Mouse (Mus musculus) neural tube, embryonic 11.5 days (tissue): ENCODE measurements around the gene Ctrb1. TPM values are rescaled to one million over a fixed set of nuclear protein-coding genes. Genes with fewer than 3 reads are reported as not detected.

Experiments used
- ATAC-seq: fragments of 200-750 bp; cut with Nextera tagmentation; 2 replicates; pipeline ENCODE4 v1.8.0; 2017; ENCODE audit warnings: moderate number of reproducible peaks, mild to moderate bottlenecking, moderate TSS enrichment, moderate library complexity; ENCODE audit not compliant: insufficient read depth, low FRiP score, low TSS enrichment
- DNase-seq: peaks from one replicate; pipeline ENCODE4 v3.0.0-alpha.2; 2015; ENCODE audit warnings: low spot score
- H3K27ac ChIP-seq: fragments of 300-500 bp; sonication (generic); 2 replicates; pipeline ENCODE4 v1.5.1; 2014; ENCODE audit warnings: low read depth, mild to moderate bottlenecking, low read length
- H3K27me3 ChIP-seq: fragments of 300-500 bp; sonication (generic); 2 replicates; pipeline ENCODE4 v1.6.1; 2014; ENCODE audit warnings: mild to moderate bottlenecking, low read length, mixed read lengths; ENCODE audit not compliant: control insufficient read depth, insufficient read depth
- H3K36me3 ChIP-seq: fragments of 300-500 bp; sonication (generic); 2 replicates; pipeline ENCODE4 v1.6.1; 2014; ENCODE audit warnings: mild to moderate bottlenecking, low read length, moderate library complexity, mixed read lengths; ENCODE audit not compliant: control insufficient read depth, insufficient read depth
- H3K4me1 ChIP-seq: fragments of 300-500 bp; sonication (generic); 2 replicates; pipeline ENCODE4 v1.6.1; 2014; ENCODE audit warnings: low read length, mixed read lengths; ENCODE audit not compliant: control insufficient read depth, insufficient read depth
- H3K4me2 ChIP-seq: fragments of 300-500 bp; sonication (generic); 2 replicates; pipeline ENCODE4 v1.6.1; 2014; ENCODE audit warnings: low read depth, mild to moderate bottlenecking, moderate library complexity
- H3K4me3 ChIP-seq: fragments of 300-500 bp; sonication (generic); 2 replicates; pipeline ENCODE4 v1.5.1; 2014; ENCODE audit warnings: low read depth, low read length
- H3K9ac ChIP-seq: fragments of 300-500 bp; sonication (generic); 2 replicates; pipeline ENCODE4 v1.6.1; 2014; ENCODE audit warnings: mild to moderate bottlenecking, low read length
- H3K9me3 ChIP-seq: fragments of 300-500 bp; sonication (generic); 2 replicates; pipeline ENCODE4 v1.6.1; 2016; ENCODE audit warnings: low read length; ENCODE audit not compliant: control insufficient read depth
- WGBS: fragments of 180-500 bp; shearing (Covaris S2); extraction: QIAGEN DNeasy Blood & Tissue Kit; methylation state at CpG from one replicate; pipeline ENCODE4 v1.1.7; 2014; 5-methylcytosine and 5-hydroxymethylcytosine counted together
- polyA plus RNA-seq: library from polyadenylated mRNA; unstranded; fragments of >200 nt; fragmentation: Nextera tagmentation; extraction: Ambion mirVana; gene quantifications from 2 replicates; pipeline ENCODE4 v1.2.1, GENCODE M21; 2014

The Ctrb1 gene
- polyA plus RNA-seq, 1 experiment from 2014 or later, result not detected

GRCm38 (mm10) chr8:111714295-111714694 is 23.5 kb upstream of the Ctrb1 start:
- Histone ChIP-seq H3K36me3 (peaks cover 21% of the 10 kb centered on the region), H3K4me1 (peaks cover 23% of the 10 kb centered on the region), H3K9me3 (no peaks in the 10 kb centered on the region), H3K9ac (no peak overlapping the region), H3K27ac (no peak overlapping the region), H3K4me3 (no peak overlapping the region), H3K4me2 (no peak overlapping the region), H3K27me3 (no peaks in the 10 kb centered on the region)
- 96% methylated on average over 12 of the region's 12 CpGs for WGBS
- ATAC-seq (no peak), DNase-seq (no peak)

DNA sequence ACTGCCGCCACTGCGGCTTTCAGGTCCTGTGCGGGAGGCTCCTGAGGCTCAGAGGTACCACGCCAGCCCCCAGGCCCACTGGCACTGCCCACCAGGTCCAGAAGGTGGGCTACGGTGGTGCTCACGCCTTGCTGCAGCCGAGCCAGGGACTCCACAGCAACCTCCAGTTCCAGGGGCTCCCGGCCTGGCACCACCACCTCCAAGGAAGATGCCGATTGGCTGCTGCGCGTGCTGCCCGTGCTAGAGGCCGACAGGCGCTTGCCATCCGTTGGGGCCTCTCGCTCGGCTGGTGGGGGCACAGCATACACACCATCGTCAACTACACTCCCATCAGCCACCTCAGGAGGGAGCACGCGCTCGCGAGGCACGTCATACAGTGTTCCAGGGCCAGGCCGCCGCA is 23.0 kb upstream of the Ctrb1 start:
- H3K4me3 ChIP-seq, result no peak overlapping the region
- DNase-seq (no peak), ATAC-seq (no peak)
- peaks cover 23% of the 10 kb centered on the region for H3K4me1 ChIP-seq
- 94% methylated on average over 25 of the region's 25 CpGs for WGBS
- no peak overlapping the region for H3K9ac ChIP-seq
- H3K27me3 ChIP-seq, result no peaks in the 10 kb centered on the region
- no peaks in the 10 kb centered on the region for H3K9me3 ChIP-seq
- peaks cover 21% of the 10 kb centered on the region for H3K36me3 ChIP-seq
- no peak overlapping the region for H3K27ac ChIP-seq
- no peak overlapping the region for H3K4me2 ChIP-seq

- Histone ChIP-seq H3K27ac (no peak overlapping the region), H3K4me1 (peaks cover 23% of the 10 kb centered on the region), H3K27me3 (no peaks in the 10 kb centered on the region), H3K4me2 (no peak overlapping the region), H3K9ac (no peak overlapping the region), H3K4me3 (no peak overlapping the region), H3K36me3 (peaks cover 23% of the 10 kb centered on the region), H3K9me3 (no peaks in the 10 kb centered on the region)
- DNase-seq (no peak), ATAC-seq (no peak)
- WGBS, result 94% methylated on average over 11 of the region's 11 CpGs
Measured at GRCm38 (mm10) chr8:111713291-111713690, 22.5 kb upstream of the Ctrb1 start.

- DNase-seq, result peak; percentile 65
- H3K36me3 ChIP-seq, result peaks cover 23% of the 10 kb centered on the region
- 78% methylated on average over 6 of the region's 6 CpGs for WGBS
Measured at GRCm38 (mm10) chr8:111712588-111712987, 21.8 kb upstream of the Ctrb1 start.

DNA sequence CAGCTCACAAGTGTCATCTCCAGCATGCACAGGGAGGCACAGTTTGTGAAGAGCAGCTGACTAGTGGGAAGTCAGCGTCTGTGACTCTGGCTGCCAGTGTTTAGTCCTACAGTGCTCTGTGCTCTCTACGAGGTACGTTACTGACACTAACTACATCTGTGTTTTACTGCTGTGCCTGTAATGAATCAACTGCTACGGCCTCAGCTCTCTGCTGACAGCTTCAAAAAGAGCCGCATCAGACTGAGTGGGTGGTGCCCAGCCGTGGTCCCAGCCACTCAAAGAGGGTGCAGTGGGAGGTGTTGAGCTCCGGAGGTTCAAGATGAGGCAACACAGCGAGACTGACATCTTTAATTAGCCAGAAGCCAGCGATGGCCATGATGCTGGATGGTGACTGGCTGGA is 21.3 kb upstream of the Ctrb1 start:
- Histone ChIP-seq H3K4me3 (no peak overlapping the region), H3K4me2 (no peak overlapping the region), H3K36me3 (peaks cover 23% of the 10 kb centered on the region), H3K9me3 (no peaks in the 10 kb centered on the region), H3K4me1 (peaks cover 12% of the 10 kb centered on the region), H3K9ac (no peak overlapping the region), H3K27me3 (no peaks in the 10 kb centered on the region), H3K27ac (no peak overlapping the region)
- ATAC-seq, result no peak
- 72% methylated on average over 9 of the region's 9 CpGs for WGBS
- DNase-seq, result no peak

More at GRCm38 (mm10) chr8:111712588-111712987, 21.8 kb upstream of the Ctrb1 start:
- Histone ChIP-seq H3K4me3 (no peak overlapping the region), H3K4me1 (peaks cover 17% of the 10 kb centered on the region), H3K27ac (no peak overlapping the region), H3K9me3 (no peaks in the 10 kb centered on the region), H3K27me3 (no peaks in the 10 kb centered on the region), H3K9ac (no peak overlapping the region), H3K4me2 (no peak overlapping the region)
- no peak for ATAC-seq

- no peaks in the 10 kb centered on the region for H3K27me3 ChIP-seq
- no peak for DNase-seq
- no peak for ATAC-seq
- H3K9ac ChIP-seq, result no peak overlapping the region
- no peak overlapping the region for H3K27ac ChIP-seq
- no peaks in the 10 kb centered on the region for H3K9me3 ChIP-seq
- no peak overlapping the region for H3K4me3 ChIP-seq
- H3K4me2 ChIP-seq, result no peak overlapping the region
- peaks cover under 1% of the 10 kb centered on the region; the same call in 1 of the 2 replicates for H3K4me1 ChIP-seq
- peaks cover 23% of the 10 kb centered on the region for H3K36me3 ChIP-seq
- 92% methylated on average over 20 of the region's 20 CpGs for WGBS
Measured at GRCm38 (mm10) chr8:111710777-111711485, 20.1 kb upstream of the Ctrb1 start.

- Histone ChIP-seq H3K4me3 (no peak overlapping the region), H3K36me3 (peaks cover 19% of the 10 kb centered on the region), H3K4me1 (no peaks in the 10 kb centered on the region), H3K4me2 (no peak overlapping the region), H3K9me3 (no peaks in the 10 kb centered on the region), H3K9ac (no peak overlapping the region), H3K27me3 (no peaks in the 10 kb centered on the region), H3K27ac (no peak overlapping the region)
- ATAC-seq, result no peak
- WGBS, result 84% methylated on average over 1 of the region's 1 CpGs
- no peak for DNase-seq
Measured at GRCm38 (mm10) chr8:111709223-111709622, 18.4 kb upstream of the Ctrb1 start.

DNA sequence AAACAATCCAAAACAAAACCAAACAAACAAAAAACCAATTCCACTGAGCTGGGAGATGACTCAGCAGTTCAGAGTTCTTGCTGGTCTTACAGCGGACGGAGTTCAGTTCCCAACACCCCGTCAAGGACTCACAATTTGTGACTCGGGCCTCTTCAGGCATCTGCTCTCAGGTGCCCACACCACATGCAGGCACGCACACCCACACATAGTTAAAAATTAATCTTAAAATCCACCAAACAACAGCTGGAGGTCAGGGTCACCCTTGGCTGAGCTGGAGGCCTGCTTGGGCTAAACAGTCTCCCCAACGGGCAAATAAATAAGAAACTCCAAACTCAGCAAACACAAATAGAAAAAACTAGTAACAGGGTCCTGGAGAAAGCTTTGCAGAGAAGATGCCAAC is 17.5 kb upstream of the Ctrb1 start:
- Histone ChIP-seq H3K9ac (no peak overlapping the region), H3K36me3 (peaks cover 14% of the 10 kb centered on the region), H3K9me3 (no peaks in the 10 kb centered on the region), H3K27ac (no peak overlapping the region), H3K4me2 (no peak overlapping the region), H3K4me1 (no peaks in the 10 kb centered on the region), H3K4me3 (no peak overlapping the region), H3K27me3 (no peaks in the 10 kb centered on the region)
- WGBS, result 95% methylated on average over 6 of the region's 6 CpGs
- no peak for DNase-seq
- ATAC-seq, result no peak

GRCm38 (mm10) chr8:111705699-111706098 is 14.9 kb upstream of the Ctrb1 start:
- no peak overlapping the region for H3K27ac ChIP-seq

More at GRCm38 (mm10) chr8:111705699-111706098, 14.9 kb upstream of the Ctrb1 start:
- Histone ChIP-seq H3K4me2 (no peak overlapping the region), H3K36me3 (peaks cover 8% of the 10 kb centered on the region), H3K4me1 (no peaks in the 10 kb centered on the region), H3K9ac (no peak overlapping the region), H3K4me3 (no peak overlapping the region), H3K9me3 (no peaks in the 10 kb centered on the region), H3K27me3 (no peaks in the 10 kb centered on the region)
- 71% methylated on average over 5 of the region's 5 CpGs for WGBS
- no peak for ATAC-seq
- DNase-seq, result no peak
